Mouse (Mus musculus) right cerebral cortex, postnatal 36 days (tissue): ENCODE results near the gene Skint2.

Experiments used
- DNase-seq, 2 experiments: peaks; one replicate each; pipeline ENCODE4 v3.0.0; 2022; ENCODE audit warnings: low spot score in 2 of 2, mixed read lengths in 1 of 2

Skint2 gene

GRCm38 (mm10) chr4:112556894-112557293, at the start of gene Skint2:
Skint2 (plus strand) TSS chr4:112557194.
- no peak for DNase-seq
